Mouse (Mus musculus): ENCODE data around the gene Eef2k.

Gene Eef2k

DNA sequence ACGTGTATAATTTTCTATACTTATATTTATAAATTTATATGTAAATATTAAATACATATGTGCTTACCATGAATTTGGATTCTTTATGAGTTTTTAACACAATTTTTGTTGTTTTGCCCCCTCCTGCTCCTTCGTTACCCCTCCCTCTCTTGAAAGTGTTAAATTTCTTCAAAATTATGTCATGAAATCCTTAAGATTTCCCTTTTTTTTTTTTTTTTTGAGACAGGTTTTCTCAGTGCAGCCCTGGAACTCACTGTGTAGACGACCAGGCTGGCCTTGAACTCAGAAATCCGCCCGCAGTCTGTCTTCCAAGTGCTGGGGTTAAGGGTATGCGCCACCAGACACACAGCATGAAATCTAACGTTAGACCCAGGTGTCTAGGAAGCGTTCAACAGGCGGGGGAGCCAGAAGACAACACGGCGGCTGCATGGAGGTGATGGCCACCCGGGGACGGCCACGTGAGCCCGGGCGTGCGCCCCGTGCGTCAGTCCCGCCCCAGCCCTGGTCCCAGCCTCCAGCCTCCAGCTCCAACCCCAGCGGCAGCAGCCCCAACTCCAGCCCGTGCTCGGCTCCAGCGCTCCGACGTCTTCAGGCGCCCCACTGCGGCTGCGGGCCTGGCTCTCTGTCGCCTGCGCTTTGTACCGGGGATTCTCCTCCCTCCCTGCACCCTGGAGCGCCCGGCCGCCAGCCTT lies at the start of gene Eef2k:
Gene Eef2k (plus strand): TSS at position 487 of the 692 bp plus-strand sequence.
- DNase-seq (ENCODE audit: low spot score): peak; percentile 74

DNA sequence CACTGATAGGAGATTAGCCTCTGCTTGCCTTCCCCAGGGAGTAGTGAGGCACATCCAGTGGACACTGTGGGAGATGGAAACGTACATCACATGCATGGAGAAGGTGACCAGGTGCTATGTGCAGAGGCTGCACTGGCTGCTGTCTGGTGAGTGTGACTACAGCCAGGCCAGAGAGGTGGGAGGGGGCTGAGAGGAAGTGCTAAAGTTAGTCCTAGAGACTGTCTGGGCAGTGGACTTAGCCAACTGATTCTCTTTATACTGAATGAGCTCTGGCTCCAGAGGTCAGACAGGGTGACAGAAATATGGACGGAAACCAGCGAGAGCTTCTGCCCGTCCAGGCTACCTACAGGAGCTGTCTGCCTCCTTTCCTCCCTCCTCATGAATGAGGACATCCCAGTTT lies 47.1 kb upstream of the Eef2k start:
- DNase-seq (ENCODE audit: low spot score): no peak

DNA sequence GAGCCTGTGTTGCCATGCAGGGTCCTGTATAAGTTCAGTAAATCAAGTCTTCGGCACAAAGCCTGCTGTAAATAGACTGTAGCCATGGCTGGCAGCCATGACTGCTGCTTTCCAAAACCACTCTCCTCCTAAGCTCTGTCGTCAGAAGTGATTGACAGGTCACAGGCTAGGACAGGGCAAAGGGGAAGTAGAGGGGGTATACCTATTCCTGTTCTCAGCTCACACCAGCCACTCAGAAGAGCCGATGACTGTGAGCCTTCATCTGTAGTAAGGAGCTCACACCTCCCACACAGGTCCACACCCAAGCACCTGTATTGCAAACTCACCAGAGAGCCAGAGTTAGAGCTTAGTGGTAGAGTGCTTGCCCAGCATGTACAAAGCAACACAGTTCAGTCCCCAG lies 46.3 kb upstream of the Eef2k start:
- no peak for DNase-seq (ENCODE audit: low spot score)

DNA sequence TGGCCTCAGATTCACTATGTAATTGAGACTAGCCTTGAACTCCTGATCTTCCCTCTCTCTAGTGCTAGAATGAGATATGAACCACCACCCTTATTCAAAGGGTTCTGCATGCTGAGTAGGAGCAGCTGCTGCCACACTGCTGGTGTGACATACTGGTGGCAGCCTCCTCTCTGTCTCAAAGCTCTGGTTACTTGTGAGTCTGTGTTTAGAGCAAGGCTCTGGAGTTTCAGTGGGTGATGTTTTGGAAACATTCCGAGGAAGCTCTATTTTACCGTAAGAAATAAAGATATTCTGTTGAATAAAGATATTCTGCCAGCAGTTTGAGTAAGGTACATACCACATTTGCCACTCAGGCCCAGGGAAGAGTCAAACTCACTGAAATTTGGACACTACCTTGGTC lies 39.4 kb upstream of the Eef2k start:
- no peak for DNase-seq (ENCODE audit: low spot score)

DNA sequence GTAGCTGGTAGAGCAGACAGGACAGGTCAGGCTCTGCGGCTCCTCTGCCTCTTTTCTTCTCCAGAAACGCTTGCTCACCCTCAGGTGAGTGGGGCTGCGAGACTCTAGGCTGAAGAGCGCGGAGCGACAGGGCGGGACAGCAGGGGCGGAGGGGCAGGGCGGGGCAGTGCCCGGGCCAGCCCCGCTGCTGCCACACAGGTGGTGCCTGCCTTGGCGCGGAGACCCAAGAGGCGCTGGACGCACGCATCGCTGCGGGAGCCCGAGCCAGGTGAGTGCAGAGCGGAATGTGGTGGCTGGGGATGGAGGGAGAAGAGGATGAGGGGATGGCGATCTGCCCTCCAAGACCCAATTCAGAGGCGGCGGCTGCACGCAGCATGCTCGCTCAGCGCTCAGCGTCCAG lies 32.9 kb upstream of the Eef2k start:
- no peak for DNase-seq (ENCODE audit: low spot score)

DNA sequence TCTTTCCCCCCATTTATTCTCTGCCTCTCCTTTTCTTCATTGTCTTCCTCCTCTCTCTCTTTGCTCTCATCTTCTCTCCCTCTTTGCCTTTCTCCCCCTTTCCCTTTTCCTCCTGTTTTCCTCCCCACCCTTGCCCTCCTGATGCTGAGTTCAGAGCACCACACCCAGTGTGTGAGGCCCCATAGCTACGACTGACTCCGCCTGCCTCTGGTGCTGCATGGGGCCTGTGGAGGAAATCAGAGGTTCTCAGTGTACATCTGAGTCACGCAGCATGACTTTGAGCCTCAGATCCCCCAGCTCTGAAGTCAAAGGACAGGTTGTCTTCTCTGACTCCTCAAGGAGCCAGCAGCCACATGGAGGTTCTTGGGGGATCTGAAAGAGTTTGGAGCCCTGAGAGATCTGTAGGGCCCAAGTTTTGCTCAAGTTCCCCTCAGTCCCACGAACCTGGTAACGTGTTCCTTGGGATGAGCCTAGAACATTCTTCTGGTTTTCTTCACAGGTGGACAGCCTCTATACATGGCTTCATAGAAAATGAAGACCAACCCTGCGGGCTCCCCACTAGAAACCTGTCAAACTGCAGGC lies 30.7 kb upstream of the Eef2k start, which contains the start of gene Gm5737:
Gene Gm5737 (plus strand): TSS at position 532 of the 582 bp plus-strand sequence.
- no peak for DNase-seq (ENCODE audit: low spot score)

DNA sequence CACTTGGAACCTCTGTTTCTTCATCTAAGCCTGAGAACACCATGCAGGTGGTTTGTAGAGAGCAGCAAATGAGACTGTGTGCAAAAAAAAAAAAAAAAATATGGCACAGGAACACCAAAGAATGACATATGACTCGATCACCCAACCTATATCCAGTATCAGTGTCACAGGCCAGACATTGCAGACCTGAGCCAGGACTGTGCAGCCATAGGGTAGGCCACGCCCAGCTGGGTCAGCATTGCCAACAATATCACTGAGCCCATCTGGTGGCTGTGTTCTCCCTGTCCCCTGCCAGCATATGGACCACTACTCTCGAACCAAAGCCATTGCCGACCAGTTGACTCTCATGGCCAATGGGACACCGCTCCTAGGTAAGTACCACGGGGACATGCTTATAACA lies 25.1 kb upstream of the Eef2k start:
- no peak for DNase-seq (ENCODE audit: low spot score)

DNA sequence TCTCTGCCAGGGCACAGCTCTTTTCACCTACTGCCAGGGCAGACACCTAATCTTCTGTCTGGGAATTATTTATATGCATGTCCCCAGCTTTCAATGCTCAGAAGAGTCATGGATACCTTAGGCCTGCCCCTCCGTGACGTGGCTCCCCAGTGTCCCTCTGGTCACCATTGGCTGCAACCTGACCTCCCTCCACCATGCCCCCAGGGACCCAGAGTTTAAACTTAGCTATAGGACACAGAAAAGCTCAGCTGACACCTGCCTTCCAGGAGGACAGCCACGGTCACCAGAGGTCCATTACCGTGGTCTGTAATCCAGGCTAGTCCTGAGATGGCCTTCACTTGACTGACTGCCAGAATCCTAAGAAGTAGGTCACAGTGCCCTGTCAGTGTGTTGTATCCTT lies 23.2 kb upstream of the Eef2k start:
- DNase-seq (ENCODE audit: low spot score): no peak

DNA sequence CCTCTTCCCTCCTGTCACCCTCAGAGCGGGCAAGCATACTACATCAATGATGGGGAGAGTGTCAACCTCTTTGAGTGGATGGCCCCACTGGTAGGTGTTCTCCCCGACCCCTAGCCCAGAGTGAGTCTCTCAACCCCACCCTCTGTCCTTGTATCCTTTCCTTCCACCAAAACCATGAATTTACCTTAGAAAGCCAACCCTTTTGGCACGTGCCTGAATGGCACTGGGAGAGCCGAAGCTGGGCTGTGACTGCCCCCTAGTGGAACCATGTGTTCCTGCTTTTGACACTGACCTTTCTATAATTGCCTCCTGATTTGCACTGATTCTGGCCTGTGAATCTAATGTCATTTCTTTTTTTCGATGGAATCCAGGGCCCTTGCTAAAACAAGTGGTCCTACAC lies 19.4 kb upstream of the Eef2k start:
- peak; percentile 60 for DNase-seq (ENCODE audit: low spot score)

DNA sequence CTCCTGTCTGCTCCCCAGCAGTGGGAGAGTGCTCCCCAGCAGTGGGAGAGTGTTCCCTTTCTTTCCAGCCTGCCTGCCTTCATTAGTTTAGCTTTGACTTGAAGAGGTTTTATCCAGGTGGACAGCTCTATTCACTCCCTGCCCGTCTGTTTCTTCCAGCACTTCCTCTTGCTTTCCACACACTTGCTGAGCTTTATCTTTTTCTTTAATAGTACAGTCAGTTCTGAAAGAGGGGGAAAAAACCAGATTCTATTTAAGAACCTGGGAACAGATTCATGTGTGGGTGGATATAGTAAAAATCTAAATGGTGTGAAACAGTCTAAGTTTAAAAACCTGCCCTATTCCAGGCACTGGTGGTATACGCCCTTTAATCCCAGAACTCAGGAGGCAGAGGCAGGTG lies 17.5 kb upstream of the Eef2k start:
- DNase-seq (ENCODE audit: low spot score): no peak

DNA sequence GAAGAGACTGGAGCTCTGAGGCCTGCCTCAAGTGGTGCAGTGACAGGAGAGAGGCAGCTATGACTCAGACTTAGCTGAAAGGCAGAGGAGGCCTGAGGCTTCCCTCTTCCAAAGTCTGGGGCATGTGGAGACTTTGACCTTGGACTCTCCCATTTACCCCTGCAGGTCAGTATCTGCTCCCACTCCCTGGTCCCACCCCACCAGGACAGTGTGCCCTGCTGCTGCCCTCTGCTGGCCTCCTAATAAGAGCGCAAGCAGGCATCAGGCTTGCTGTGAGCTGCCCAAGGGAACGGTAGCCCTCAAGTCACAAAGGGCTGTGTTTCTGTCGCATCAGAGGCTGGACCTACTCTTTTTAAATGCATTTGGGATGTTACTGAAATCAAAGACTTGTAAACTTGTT lies 16.2 kb upstream of the Eef2k start:
- DNase-seq (ENCODE audit: low spot score): peak; percentile 24

DNA sequence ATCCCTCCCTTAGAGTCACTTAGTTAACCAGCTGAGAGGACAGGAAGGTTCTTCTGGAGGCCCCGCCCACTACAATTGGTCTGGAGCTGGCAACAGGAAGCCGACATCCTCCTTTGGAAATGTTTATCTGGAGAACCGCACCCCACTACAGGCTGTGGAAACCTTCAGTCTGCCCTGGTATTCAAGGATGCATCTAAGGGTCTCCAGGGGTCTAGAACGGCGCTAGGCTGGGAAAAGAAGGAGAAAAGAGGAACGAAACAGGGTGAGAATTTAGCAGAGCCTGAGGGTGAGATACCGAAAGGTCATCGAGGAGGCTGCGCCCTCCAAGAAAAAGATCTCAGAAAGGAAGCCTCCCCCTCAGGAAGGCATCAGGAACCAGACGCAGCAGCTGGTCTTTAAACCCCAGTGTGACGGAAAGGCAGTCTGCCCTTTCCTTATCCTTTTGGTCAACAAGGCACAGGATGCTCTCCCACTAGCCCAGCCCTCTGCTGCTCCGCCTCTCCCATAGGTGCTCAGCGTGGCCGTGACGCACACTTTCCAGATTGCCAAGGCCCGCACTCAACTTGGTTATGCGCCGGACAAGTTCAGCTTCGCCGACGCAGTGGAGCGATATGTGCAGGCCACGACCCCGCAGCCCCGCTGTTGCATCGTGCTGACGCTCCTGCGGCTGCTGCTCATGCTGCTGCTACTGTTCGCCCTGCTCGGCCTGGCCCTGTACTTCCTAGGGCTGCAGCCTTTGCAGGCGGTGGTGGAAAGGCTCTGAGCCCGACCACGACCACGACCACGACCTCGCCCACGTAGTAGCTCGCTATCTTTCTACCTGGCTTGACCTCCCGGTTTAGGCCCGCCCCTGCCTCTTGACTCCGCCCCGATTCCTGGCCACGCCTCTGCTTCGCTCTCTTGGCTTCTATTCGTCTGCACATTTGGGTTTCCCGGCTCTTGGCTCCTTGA lies 11.9 kb upstream of the Eef2k start:
- peak; percentile 46 for DNase-seq (ENCODE audit: low spot score)

DNA sequence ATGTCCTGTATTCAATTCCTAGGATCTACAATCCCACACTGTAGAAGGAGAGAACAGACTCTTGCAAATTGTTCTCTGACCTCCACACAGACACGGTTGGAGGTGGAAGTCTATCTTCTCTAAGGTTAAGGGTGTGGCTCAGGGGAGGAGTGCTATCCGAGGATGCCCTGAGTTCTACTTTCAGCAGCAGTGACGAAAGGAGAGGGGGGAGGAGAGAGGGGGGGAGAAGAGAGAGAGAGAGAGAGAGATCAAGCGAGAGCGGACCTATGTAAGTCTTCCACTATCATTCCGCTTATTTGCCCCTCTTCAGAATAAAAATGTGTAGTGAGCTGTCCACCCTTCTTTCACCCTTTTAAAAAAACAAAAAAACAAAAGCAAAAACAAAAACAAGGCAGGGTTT lies 8.2 kb upstream of the Eef2k start:
- DNase-seq (ENCODE audit: low spot score): no peak

DNA sequence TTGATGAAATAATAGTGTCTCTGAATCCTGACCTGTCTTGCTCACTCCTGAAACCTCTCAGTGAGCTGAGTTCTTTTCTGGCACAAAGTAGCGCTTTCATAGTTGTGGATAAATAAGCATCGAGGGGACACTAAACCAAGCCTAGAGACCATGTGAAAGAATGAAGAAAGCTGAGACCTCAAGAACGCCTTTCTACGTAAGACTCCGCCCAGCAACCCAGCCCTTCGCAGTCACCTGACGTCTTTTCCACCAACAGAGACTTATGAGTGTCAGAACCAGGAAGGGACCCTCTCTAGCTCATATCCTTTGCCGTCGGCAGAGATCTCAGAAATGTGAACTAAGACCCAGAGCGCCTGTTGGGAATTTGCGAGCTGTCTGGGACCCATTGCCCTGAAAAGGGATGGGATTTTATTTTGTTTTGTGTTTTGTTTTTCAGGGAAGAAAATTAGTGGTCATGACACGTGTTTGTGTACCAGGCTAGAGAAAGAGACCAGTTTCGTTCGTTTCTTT lies 7.7 kb upstream of the Eef2k start:
- peak; percentile 29 for DNase-seq (ENCODE audit: low spot score)

DNA sequence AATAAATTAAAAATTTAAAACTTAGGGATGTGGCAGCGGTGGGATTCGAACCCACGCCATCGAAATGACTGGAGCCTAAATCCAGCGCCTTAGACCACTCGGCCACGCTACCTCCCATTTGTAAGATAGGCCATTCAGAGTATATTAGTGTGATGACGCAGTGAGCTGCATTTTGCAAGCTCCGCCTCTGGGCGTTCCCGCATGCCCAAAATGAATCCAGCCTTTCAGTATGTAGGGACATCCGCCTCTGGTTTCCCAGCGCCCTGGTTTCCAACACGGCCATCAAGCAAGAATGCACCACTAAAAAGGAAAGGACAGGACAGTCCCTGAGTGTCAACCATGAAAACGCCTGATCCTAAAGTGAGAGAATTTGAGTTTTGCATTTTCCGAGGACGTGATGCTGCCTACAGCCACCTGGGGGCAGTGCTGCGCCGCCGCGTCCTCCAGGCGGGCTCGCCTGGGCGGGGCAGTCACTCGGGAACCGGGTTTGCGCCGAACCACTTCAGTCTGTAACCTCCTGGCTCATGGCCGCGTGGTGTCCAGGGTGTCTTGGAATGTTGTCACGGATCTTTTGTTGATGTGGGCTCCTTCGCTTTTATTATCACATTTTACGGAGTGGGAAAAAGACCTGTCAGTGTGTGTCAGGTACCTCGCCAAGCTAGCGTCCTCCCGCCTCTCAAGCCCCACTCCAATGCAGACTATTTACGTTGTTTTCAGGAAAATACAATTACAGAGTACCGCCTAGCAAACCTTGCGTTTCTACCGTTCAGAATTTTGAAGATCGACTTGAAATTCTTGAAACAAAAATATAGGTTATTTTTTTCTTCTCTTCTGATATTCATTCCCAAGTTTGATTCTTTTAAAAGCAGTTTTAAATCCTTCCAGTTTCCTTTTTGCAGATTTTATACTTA lies 6.9 kb upstream of the Eef2k start:
- peak; percentile 99 for DNase-seq (ENCODE audit: low spot score)

DNA sequence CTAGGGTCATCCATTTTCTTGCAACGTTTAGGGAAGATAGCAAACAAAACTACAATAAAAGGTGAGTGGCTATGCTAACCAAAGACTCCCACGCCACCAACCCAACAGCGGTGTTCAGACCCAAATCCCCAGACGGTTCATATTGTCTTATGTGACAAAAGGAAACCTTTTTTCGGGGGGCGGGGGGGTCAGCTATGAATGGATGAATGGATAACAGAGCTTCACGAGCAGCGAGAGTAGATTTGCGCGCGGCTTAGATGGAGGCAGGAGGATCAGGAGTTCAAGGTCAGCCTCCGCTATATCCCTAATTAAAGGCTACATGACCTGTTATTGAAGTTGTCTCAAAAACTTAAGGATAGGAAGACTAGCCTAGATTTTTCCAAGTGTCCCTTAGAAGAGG lies 6.3 kb upstream of the Eef2k start:
- no peak for DNase-seq (ENCODE audit: low spot score)

DNA sequence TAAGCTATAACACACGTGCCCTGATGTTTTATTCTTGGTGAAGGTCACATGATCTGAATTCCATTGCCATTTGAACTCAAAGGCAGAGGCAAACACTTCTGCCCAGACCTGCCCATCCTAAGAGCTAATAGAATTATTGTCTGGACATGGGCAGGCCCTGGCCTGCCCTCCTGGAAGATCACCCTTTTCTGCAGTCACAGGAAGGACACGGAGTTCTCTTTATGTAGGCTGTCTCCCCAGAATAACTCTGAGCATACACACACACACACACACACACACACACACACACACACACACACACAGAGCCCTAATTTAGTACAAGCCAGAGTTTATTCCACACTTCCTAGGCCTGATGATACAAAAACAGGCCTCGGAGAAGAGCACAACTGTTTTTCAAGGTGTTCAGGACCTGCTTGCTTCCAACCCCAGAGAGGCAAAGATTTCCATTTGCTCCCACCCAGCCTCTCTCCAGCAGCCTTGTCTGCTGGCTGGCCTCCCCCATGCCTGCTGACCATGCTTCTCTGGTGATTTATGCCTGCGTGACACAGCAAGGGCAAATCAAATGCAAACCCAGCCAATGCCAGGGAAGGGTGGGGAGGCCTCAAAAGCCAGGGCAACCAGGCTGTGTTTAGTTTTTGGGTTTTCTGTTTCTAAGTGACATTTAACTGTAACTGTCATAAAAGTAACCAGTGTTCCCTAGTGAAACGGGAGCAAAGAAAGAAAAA lies 4.0 kb upstream of the Eef2k start:
- no peak for DNase-seq (ENCODE audit: low spot score)

DNA sequence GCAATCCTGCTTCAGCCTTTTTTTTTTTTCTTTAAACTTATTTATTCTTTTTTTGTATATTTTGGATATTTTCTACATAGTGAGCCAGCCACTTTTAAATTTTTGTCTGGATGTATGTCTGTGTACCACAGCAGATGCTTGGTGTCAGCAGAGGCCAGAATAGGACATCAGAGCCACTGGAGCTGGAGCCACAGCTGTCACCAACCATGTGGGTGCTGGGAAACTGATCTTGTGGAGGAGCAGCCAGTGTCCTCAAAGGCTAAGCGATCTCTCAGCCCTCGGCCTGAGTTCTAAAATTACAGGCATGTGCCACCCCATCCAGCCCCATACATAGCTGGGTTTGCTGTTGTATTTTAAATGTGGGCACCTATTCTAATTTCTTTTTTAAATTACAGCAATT lies 2.8 kb upstream of the Eef2k start:
- no peak for DNase-seq (ENCODE audit: low spot score)

DNA sequence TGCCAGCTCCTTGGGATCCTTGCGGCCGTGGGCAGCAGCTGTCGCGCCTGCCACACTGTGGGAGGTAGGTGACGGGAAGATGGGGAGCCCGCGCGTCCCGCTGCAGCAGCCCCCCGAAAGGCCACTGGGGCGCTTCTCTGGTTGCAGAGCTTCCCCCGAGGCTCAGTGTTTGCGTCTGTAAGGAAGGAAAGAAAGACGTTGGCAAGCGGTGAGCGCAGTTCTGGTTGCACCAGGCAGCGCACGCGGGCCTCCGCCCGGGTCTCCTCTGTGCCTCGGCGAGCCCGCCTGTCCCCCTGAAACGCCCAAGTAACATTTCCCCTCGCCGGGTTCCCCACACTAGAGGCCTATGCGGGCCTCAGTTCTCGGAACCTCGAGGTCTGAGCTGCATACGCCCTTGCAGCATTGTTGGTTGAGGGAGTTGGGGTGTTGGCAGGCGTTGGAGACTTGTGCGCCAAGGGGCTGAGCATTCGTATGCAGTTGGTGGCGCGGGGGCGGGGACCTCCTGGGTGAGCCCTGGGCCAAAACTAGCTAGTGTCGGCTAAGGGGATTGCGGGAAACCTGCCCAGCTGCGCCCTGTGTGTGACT lies 498 bp downstream of the Eef2k start:
- peak; percentile 73 for DNase-seq (ENCODE audit: low spot score)

DNA sequence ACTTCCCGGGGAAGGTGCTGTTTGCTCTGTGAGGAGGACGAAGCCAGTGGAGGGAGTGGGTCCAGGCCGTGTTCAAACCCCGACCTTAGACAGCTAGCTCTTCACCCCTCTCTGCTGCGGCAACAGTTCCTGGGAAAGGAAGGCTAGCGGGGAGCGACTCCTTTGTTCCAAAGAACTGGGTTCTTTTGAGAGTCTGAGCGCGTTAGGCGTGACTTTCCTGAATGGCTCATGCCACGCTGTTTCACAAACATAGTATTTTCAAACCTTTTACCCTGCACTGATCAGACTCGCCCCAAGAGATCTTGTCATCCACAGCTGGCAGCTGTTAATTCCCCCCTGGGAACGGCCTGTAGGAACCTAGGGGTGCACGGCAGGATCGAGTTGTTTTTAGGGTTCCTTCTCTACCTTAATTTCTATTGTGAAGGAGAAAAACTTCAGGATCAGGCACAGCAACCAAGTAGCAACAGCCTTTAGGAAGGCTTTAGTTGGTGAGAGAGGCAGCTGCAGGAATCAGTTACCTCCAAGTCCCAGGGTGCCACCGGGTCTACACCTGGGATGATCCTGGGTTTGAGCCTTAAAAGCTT lies 1.3 kb downstream of the Eef2k start:
- DNase-seq (ENCODE audit: low spot score): no peak
